Mouse (Mus musculus) myocyte (in vitro differentiated cells): ENCODE results near the gene Dcst1.

Experiments
- CEBPB ChIP-seq: IDR thresholded peaks from 2 replicates; pipeline ENCODE4 v1.6.1; 2011; ENCODE audit warnings: mild to moderate bottlenecking, moderate library complexity; ENCODE audit not compliant: poor library complexity, insufficient read depth, severe bottlenecking
- E2F4 ChIP-seq: IDR thresholded peaks from one replicate; pipeline ENCODE4 v1.6.1; 2011; ENCODE audit warnings: mild to moderate bottlenecking, control low read depth, moderate library complexity; ENCODE audit not compliant: insufficient read depth
- MYOD1 ChIP-seq, 3 experiments: IDR thresholded peaks; one replicate each; pipeline ENCODE4 v1.6.1; 2011; ENCODE audit warnings: control low read depth in 2 of 3, low read depth in 2 of 3, mild to moderate bottlenecking in 2 of 3, moderate library complexity in 1 of 3; ENCODE audit not compliant: insufficient read length in 2 of 3, control insufficient read depth in 1 of 3
- MYOG ChIP-seq, 3 experiments: IDR thresholded peaks; one replicate each; pipeline ENCODE4 v1.6.1; 2011; ENCODE audit warnings: control low read depth in 2 of 3, low read depth in 2 of 3, mild to moderate bottlenecking in 2 of 3; ENCODE audit not compliant: insufficient read length in 2 of 3, control insufficient read depth in 1 of 3, insufficient read depth in 1 of 3
- POLR2A ChIP-seq: IDR thresholded peaks from one replicate; pipeline ENCODE4 v1.6.1; 2011; ENCODE audit warnings: low read depth, mild to moderate bottlenecking, control low read depth, moderate library complexity; ENCODE audit not compliant: insufficient read length
- POLR2AphosphoS2 ChIP-seq: IDR thresholded peaks from one replicate; pipeline ENCODE4 v1.6.1; 2011; ENCODE audit warnings: low read depth, control low read depth; ENCODE audit not compliant: insufficient read length
- TCF3 ChIP-seq: IDR thresholded peaks from one replicate; pipeline ENCODE4 v1.6.1; 2011; ENCODE audit warnings: low read depth, control low read depth; ENCODE audit not compliant: insufficient read length
- USF1 ChIP-seq: IDR thresholded peaks from one replicate; pipeline ENCODE4 v1.6.1; 2011; ENCODE audit warnings: low read depth, mild to moderate bottlenecking, control low read depth, moderate library complexity

- no peak for TF ChIP-seq POLR2A
- no peak for TF ChIP-seq POLR2AphosphoS2
- TF ChIP-seq USF1, result no peak
- TF ChIP-seq MYOD1 (IDR thresholded peaks at IDR 0.05; ENCODE audit: control insufficient read depth in 1 of 3, insufficient read length in 2 of 3, low read depth in 2 of 3), result no peak
- TF ChIP-seq CEBPB, result no peak
- no peak for TF ChIP-seq MYOG (IDR thresholded peaks at IDR 0.05; ENCODE audit: control insufficient read depth in 1 of 3, insufficient read depth in 1 of 3, insufficient read length in 2 of 3, low read depth in 2 of 3)
- TF ChIP-seq TCF3, result no peak
- TF ChIP-seq E2F4, result no peak
These were observed 31.6 kb upstream of the Dcst1 start for GRCm38 (mm10) chr3:89396654-89397005.
